Mouse (Mus musculus) CH12.LX (cell line): Measurements from ENCODE around the gene Tnik. TPM values are rescaled to one million over a fixed set of nuclear protein-coding genes. Genes with fewer than 3 reads are reported as not detected.

Experiments
- DNase-seq: peaks from one replicate; pipeline ENCODE4 v3.0.0-alpha.2; 2013; ENCODE audit errors: extremely low read depth
- H3K27ac ChIP-seq: 2 replicates; pipeline ENCODE4 v1.5.1; 2012; ENCODE audit warnings: low read depth, mild to moderate bottlenecking, control low read depth, moderate library complexity; ENCODE audit not compliant: insufficient read depth
- H3K27me3 ChIP-seq: replicated peaks from 2 replicates; pipeline ENCODE3; 2012; ENCODE audit warnings: inconsistent platforms
- H3K36me3 ChIP-seq, 2 experiments: replicated peaks in 1 of 2; 2 replicates each; pipeline versions ENCODE3 to v1.6.1; 2012; ENCODE audit warnings: inconsistent platforms in 1 of 2, low read length in 1 of 2, mild to moderate bottlenecking in 1 of 2, mixed read lengths in 1 of 2, moderate library complexity in 1 of 2; ENCODE audit not compliant: control insufficient read depth in 1 of 2, insufficient read depth in 1 of 2
- H3K4me1 ChIP-seq, 2 experiments: 2 replicates each; pipeline ENCODE4 v1.6.1; 2012; ENCODE audit warnings: inconsistent platforms in 1 of 2, moderate library complexity in 1 of 2; ENCODE audit not compliant: insufficient read depth in 2 of 2, control insufficient read depth in 1 of 2
- H3K4me2 ChIP-seq: 2 replicates; pipeline ENCODE4 v1.6.1; 2012; ENCODE audit warnings: low read depth, mild to moderate bottlenecking, control low read depth; ENCODE audit not compliant: poor library complexity, insufficient read depth, severe bottlenecking
- H3K4me3 ChIP-seq, 3 experiments: fragments of 150-350 bp in 1 of 3; sonication (generic) in 1 of 3; replicated peaks in 1 of 3; 2 replicates each; pipeline versions ENCODE3 to v1.5.1; 2011 to 2012; ENCODE audit warnings: low read depth in 2 of 3, low read length in 2 of 3, mild to moderate bottlenecking in 2 of 3, moderate library complexity in 2 of 3, control low read depth in 1 of 3, improper control_type of control experiment in 1 of 3, inconsistent platforms in 1 of 3, mixed read lengths in 1 of 3; ENCODE audit not compliant: poor library complexity in 1 of 3
- H3K79me2 ChIP-seq: replicated peaks from 2 replicates; pipeline ENCODE4 v1.6.1; 2012; ENCODE audit warnings: mild to moderate bottlenecking, moderate library complexity; ENCODE audit not compliant: control insufficient read depth, poor library complexity, insufficient read depth, severe bottlenecking; ENCODE audit errors: extremely low read depth
- H3K9ac ChIP-seq: 2 replicates; pipeline ENCODE4 v1.6.1; 2012; ENCODE audit warnings: low read depth, mild to moderate bottlenecking, control low read depth, moderate library complexity; ENCODE audit not compliant: insufficient read depth
- H3K9me3 ChIP-seq: replicated peaks from 2 replicates; pipeline ENCODE3; 2012; ENCODE audit warnings: low read length, inconsistent platforms, mixed read lengths
- CHD2 ChIP-seq: IDR thresholded peaks from 2 replicates; pipeline ENCODE4 v1.6.1; 2011; ENCODE audit warnings: low read length, improper control_type of control experiment
- ELF1 ChIP-seq: IDR thresholded peaks from 2 replicates; pipeline ENCODE4 v1.6.1; 2014; ENCODE audit warnings: low read depth, mild to moderate bottlenecking, inconsistent platforms, low read length, improper control_type of control experiment
- EP300 ChIP-seq: IDR thresholded peaks from 2 replicates; pipeline ENCODE4 v1.6.1; 2011; ENCODE audit warnings: low read length, improper control_type of control experiment
- IRF4 ChIP-seq: IDR thresholded peaks from 2 replicates; pipeline ENCODE4 v1.6.1; 2014; ENCODE audit warnings: low read depth, mild to moderate bottlenecking, inconsistent platforms, low read length, improper control_type of control experiment
- JUN ChIP-seq: IDR thresholded peaks from 2 replicates; pipeline ENCODE4 v1.6.1; 2011; ENCODE audit warnings: low read depth, mild to moderate bottlenecking, low read length, improper control_type of control experiment, moderate library complexity; ENCODE audit not compliant: insufficient read depth
- MAFK ChIP-seq: IDR thresholded peaks from 2 replicates; pipeline ENCODE4 v1.6.1; 2011; ENCODE audit warnings: low read length, improper control_type of control experiment; ENCODE audit not compliant: insufficient replicate concordance
- TBP ChIP-seq: conservative IDR thresholded peaks from 2 replicates; pipeline ENCODE4 v1.6.1; 2011; ENCODE audit warnings: low read depth, low read length, improper control_type of control experiment
- TCF12 ChIP-seq: IDR thresholded peaks from 2 replicates; pipeline ENCODE4 v1.6.1; 2014; ENCODE audit warnings: low read depth, mild to moderate bottlenecking, inconsistent platforms, low read length, improper control_type of control experiment
- USF1 ChIP-seq: IDR thresholded peaks from 2 replicates; pipeline ENCODE4 v1.6.1; 2014; ENCODE audit warnings: low read depth, mild to moderate bottlenecking, inconsistent platforms, low read length, improper control_type of control experiment
- ZC3H11A ChIP-seq: IDR thresholded peaks from 2 replicates; pipeline ENCODE4 v1.6.1; 2012; ENCODE audit warnings: low read depth, mild to moderate bottlenecking, inconsistent platforms, low read length, improper control_type of control experiment
- ZKSCAN1 ChIP-seq: IDR thresholded peaks from 2 replicates; pipeline ENCODE4 v1.6.1; 2012; ENCODE audit warnings: low read depth, inconsistent platforms, low read length, improper control_type of control experiment, borderline replicate concordance
- ZMIZ1 ChIP-seq: IDR thresholded peaks from 2 replicates; pipeline ENCODE4 v1.6.1; 2012; ENCODE audit warnings: low read depth, mild to moderate bottlenecking, inconsistent platforms, low read length, improper control_type of control experiment
- dilution Hi-C: fragments of 300-500 bp; cut with MboI; formaldehyde crosslinking; loops from 2 replicates; pipeline ENCODE4 v1.14.3; 2020; ENCODE audit warnings: low sequenced_read_pairs; ENCODE audit not compliant: extremely low pct_unique_long_range_greater_than_20kb, extremely low pct_ligation_motif_present
- in situ Hi-C: fragments of 300-500 bp; cut with MboI; formaldehyde crosslinking; loops from 3 replicates; pipeline ENCODE4 v1.14.3; 2019; ENCODE audit warnings: low sequenced_read_pairs, low pct_ligation_motif_present, low pct_unique_long_range_greater_than_20kb, mixed read lengths
- polyA plus RNA-seq: library from polyadenylated mRNA; unstranded; fragments of >175 nt; gene quantifications from 2 replicates; pipeline ENCODE4 v1.2.1, GENCODE M21; 2012; ENCODE audit warnings: low read depth; ENCODE audit not compliant: insufficient read length
- total RNA-seq, 2 experiments: library from RNA; depleted of rRNA; stranded (reverse); fragments of 300-350 nt in 1 of 2; fragments of >200 nt in 1 of 2; gene quantifications; 2 replicates each; pipeline ENCODE4 v1.2.3; 2012 to 2014

Tnik gene
- total and polyA plus RNA-seq, 3 experiments, result 0.08 TPM; not detected in 2

DNA sequence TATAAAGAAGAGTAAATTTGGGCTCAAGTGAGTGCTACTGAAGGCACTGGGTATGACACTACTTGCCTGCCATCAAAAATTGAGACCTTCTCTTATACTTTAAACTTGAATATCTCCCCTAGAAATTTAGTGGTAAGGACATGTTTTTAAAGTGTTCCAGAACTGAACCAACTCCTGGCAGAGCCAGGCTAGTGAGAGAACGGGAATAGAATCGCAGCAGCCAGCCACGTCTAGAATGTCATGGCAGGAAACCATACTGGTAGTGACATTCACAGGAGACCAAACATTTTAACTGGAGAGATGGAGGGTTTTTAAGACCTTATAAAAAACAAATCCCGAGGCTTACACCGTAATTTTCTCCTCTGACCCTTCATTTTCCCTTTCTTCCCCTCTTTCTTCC lies 172.5 kb downstream of the Tnik start:
- DNase-seq, result no peak
- no peak overlapping the region for H3K4me3 ChIP-seq
- dilution Hi-C loops, result no loop called here
- no peak overlapping the region for H3K9ac ChIP-seq
- no peaks in the 10 kb centered on the region for H3K4me1 ChIP-seq
- no peaks in the 10 kb centered on the region for H3K36me3 ChIP-seq
- H3K27ac ChIP-seq, result no peak overlapping the region
- TF ChIP-seq JUN (no peak), IRF4 (no peak)
- no peak overlapping the region for H3K4me2 ChIP-seq
- in situ Hi-C loops, result no loop called here
- peaks cover 80% of the 10 kb centered on the region for H3K9me3 ChIP-seq
- H3K79me2 ChIP-seq, result no peaks in the 10 kb centered on the region
- H3K27me3 ChIP-seq, result no peaks in the 10 kb centered on the region

DNA sequence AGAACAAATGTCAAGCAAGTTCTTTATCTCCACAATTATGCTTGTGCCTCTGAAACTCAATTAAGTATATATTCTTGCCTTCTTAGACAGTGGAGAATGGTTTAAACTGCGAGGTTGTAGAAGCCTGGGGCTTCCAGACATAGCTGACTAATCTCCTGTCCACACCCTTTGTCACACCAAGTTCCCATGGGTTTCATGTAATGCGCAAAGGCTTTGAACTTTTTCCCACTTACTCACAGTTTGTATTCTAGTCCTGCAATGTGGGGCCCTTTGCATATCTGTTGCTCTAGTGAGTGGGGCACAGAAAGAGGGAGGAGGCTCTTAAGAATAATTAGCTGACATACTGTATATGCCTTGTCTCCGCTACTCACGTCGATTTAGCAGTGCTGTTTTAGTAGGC lies 174.4 kb downstream of the Tnik start:
- Histone ChIP-seq H3K36me3 (no peaks in the 10 kb centered on the region), H3K4me1 (no peaks in the 10 kb centered on the region), H3K4me2 (no peak overlapping the region), H3K79me2 (no peaks in the 10 kb centered on the region), H3K27ac (no peak overlapping the region), H3K4me3 (no peak overlapping the region), H3K9me3 (peaks cover 77% of the 10 kb centered on the region), H3K9ac (no peak overlapping the region), H3K27me3 (no peaks in the 10 kb centered on the region)
- dilution Hi-C loops (no loop called here), in situ Hi-C loops (no loop called here)
- TF ChIP-seq USF1 (no peak), TBP (no peak), ZKSCAN1 (no peak)
- DNase-seq, result no peak

DNA sequence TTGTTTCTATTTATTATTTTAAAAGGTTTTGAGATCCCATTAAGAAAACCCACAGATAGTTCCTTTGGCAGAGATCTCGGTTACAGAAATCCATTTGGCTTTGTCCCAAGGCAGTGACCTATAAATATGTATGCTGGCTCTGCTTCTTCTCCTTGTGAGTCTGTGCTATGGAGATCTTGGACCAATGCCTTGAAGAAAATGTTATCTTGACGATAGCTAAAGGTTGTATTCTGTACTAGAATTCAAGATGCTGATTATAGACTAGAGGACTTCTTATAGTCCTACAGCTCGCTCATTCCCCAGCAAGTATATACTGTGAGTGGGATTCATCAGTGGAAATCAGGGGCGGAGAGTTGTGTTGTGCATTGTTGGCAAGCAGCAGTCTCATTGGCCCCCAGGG lies 178.5 kb downstream of the Tnik start:
- no peak overlapping the region for H3K4me2 ChIP-seq
- DNase-seq, result no peak
- peaks cover 73% of the 10 kb centered on the region for H3K9me3 ChIP-seq
- H3K36me3 ChIP-seq, result no peaks in the 10 kb centered on the region
- H3K4me3 ChIP-seq, result no peak overlapping the region
- H3K27me3 ChIP-seq, result no peaks in the 10 kb centered on the region
- in situ Hi-C loops, result no loop called here
- no peaks in the 10 kb centered on the region for H3K79me2 ChIP-seq
- H3K9ac ChIP-seq, result no peak overlapping the region
- dilution Hi-C loops, result no loop called here
- no peak overlapping the region for H3K27ac ChIP-seq
- TF ChIP-seq CHD2 (no peak), EP300 (no peak), ELF1 (no peak), ZC3H11A (no peak), TCF12 (no peak), MAFK (no peak), ZMIZ1 (no peak)
- no peaks in the 10 kb centered on the region for H3K4me1 ChIP-seq
